Mouse (Mus musculus) MEL (cell line): ENCODE results near the gene Jade2.
"Not testable (repeated sequence)": the region's sequence is repeated elsewhere in the genome, so short reads cannot be mapped to it uniquely, and the experiment has no call there.

ENCODE experiments used
- BHLHE40 ChIP-seq: IDR thresholded peaks from 2 replicates; pipeline ENCODE4 v1.6.1; 2012; ENCODE audit warnings: low read depth, mild to moderate bottlenecking, inconsistent platforms, low read length, improper control_type of control experiment, borderline replicate concordance
- CTCF ChIP-seq, 3 experiments: IDR thresholded peaks in 2 of 3; conservative IDR thresholded peaks in 1 of 3; 2 replicates each; pipeline ENCODE4 v1.5.1; 2011 to 2012; ENCODE audit warnings: low read length in 3 of 3, low read depth in 2 of 3, mild to moderate bottlenecking in 2 of 3, improper control_type of control experiment in 1 of 3, inconsistent platforms in 1 of 3, mixed read lengths in 1 of 3, moderate library complexity in 1 of 3; ENCODE audit not compliant: control insufficient read depth in 1 of 3, insufficient read depth in 1 of 3, poor library complexity in 1 of 3, severe bottlenecking in 1 of 3
- EP300 ChIP-seq, 2 experiments: IDR thresholded peaks; 2 replicates each; pipeline ENCODE4 v1.6.1; 2011; ENCODE audit warnings: improper control_type of control experiment in 2 of 2, low read length in 2 of 2, low read depth in 1 of 2, mild to moderate bottlenecking in 1 of 2
- ETS1 ChIP-seq: IDR thresholded peaks from 2 replicates; pipeline ENCODE4 v1.6.1; 2012; ENCODE audit warnings: low read depth, mild to moderate bottlenecking, inconsistent platforms, low read length, improper control_type of control experiment, moderate library complexity
- POLR2A ChIP-seq, 2 experiments: IDR thresholded peaks; 2 replicates each; pipeline ENCODE4 v1.6.1; 2011 to 2012; ENCODE audit warnings: low read length in 2 of 2, mild to moderate bottlenecking in 2 of 2, control low read depth in 1 of 2, improper control_type of control experiment in 1 of 2, low read depth in 1 of 2, moderate library complexity in 1 of 2; ENCODE audit not compliant: control insufficient read depth in 1 of 2, insufficient read depth in 1 of 2, poor library complexity in 1 of 2
- SMC3 ChIP-seq: IDR thresholded peaks from 2 replicates; pipeline ENCODE4 v1.6.1; 2011; ENCODE audit warnings: low read depth, low read length, improper control_type of control experiment
- TAL1 ChIP-seq: IDR thresholded peaks from 2 replicates; pipeline ENCODE4 v1.6.1; 2012; ENCODE audit warnings: mild to moderate bottlenecking, inconsistent platforms, low read length, moderate library complexity, mixed read lengths
- USF1 ChIP-seq: IDR thresholded peaks from 2 replicates; pipeline ENCODE4 v1.6.1; 2014; ENCODE audit warnings: low read depth, mild to moderate bottlenecking, inconsistent platforms, low read length, improper control_type of control experiment, moderate library complexity
- ZC3H11A ChIP-seq: IDR thresholded peaks from 2 replicates; pipeline ENCODE4 v1.6.1; 2012; ENCODE audit warnings: low read depth, mild to moderate bottlenecking, inconsistent platforms, low read length, improper control_type of control experiment

- not testable (repeated sequence) for TF ChIP-seq ZC3H11A; POLR2A (IDR thresholded peaks at IDR 0.05; ENCODE audit: control insufficient read depth in 1 of 2, insufficient read depth in 1 of 2, low read depth in 1 of 2, low read length in 2 of 2, poor library complexity in 1 of 2); TAL1; USF1; EP300 (IDR thresholded peaks at IDR 0.05; ENCODE audit: low read depth in 1 of 2, low read length in 2 of 2); BHLHE40; ETS1
- TF ChIP-seq SMC3 (peak; percentile 41; the same call in 1 of the 2 replicates), CTCF (IDR thresholded peaks at IDR 0.05 in 2 of 3, conservative IDR thresholded peaks at IDR 0.05 in 1 of 3; ENCODE audit: control insufficient read depth in 1 of 3, insufficient read depth in 1 of 3, low read depth in 2 of 3, low read length in 3 of 3, poor library complexity in 1 of 3, severe bottlenecking in 1 of 3) (peak in 1 of 3 experiments; percentile 65; a peak in 2 of 6 replicates)
Observed at GRCm38 (mm10) chr11:51789735-51790134, 67.7 kb downstream of the Jade2 start.
